In the genomic region with DNA sequence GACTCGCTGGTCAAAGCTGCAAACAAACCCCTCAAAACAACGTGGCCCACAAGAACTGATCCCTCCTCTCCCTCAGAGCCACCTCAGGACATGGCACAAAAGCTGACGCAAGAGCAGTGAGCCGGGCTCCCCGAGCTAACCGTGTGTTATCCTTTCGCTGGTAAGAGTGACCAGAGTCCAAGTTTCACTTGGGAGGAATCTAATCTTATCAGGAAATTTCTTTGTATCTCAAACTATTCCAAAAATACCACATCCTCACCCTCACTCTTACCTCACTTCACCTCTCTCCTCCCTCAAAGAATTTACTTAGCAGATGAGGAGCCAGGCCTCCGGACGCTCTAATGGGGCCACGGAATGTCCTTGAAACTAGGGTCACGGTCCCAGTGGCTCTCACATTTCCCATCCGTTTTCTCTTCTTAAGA, we compare ENCODE assay signal across 19 mouse cellular contexts. TPM values are rescaled to one million over a fixed set of nuclear protein-coding genes. Genes with fewer than 3 reads are reported as not detected.
DNase-seq lines count a peak whose midpoint lies in the region; ATAC-seq and TF ChIP-seq lines count a peak whose summit lies in the region.
"Had no signal": no experiment of that assay in that cellular context is flagged by ENCODE, and none has a peak within 500 bp of the region (broad histone marks: within the 10 kb centered on the region; RNA-seq: fewer than 3 reads in every experiment).

No protein-coding gene starts in this region.

- peaks cover 5% of the 10 kb centered on the region; the same call in 1 of the 2 replicates for H3K79me2 ChIP-seq in heart, adult 2 months (replicated peaks; ENCODE audit: control insufficient read depth, insufficient read depth, low read length)

- H3K4me1 ChIP-seq in heart, adult 2 months (ENCODE audit: control insufficient read depth, insufficient read depth, low read length) = peaks cover 33% of the 10 kb centered on the region
- peaks cover 12% of the 10 kb centered on the region for H3K4me1 ChIP-seq in lung, embryonic 14.5 days (ENCODE audit: insufficient read depth)
- peaks cover 71% of the 10 kb centered on the region for H3K4me1 ChIP-seq in heart, embryonic 15.5 days (replicated peaks)
- H3K4me1 ChIP-seq in small intestine, adult 2 months (ENCODE audit: control insufficient read depth, insufficient read depth, insufficient read length, low read length) = peaks cover 19% of the 10 kb centered on the region

- TF ChIP-seq EP300 in heart, adult 2 months (IDR thresholded peaks at IDR 0.05; ENCODE audit: insufficient read depth, low read depth, low read length) = peak; percentile 70

- peak overlapping the region; percentile 19 for H3K9ac ChIP-seq in heart, adult 2 months (ENCODE audit: low read depth, low read length)
- no peak overlapping the region for H3K9ac ChIP-seq in lung, embryonic 14.5 days
- no peak overlapping the region for H3K9ac ChIP-seq in heart, embryonic 15.5 days
- H3K9ac ChIP-seq: liver, embryonic 15.5 days; stomach, embryonic 15.5 days had no signal

- 15% methylated on average over 12 of the region's 12 CpGs for WGBS in heart, adult 2 months
- WGBS in lung, embryonic 14.5 days = 64% methylated on average over 12 of the region's 12 CpGs
- WGBS in heart, embryonic 15.5 days = 39% methylated on average over 12 of the region's 12 CpGs
- WGBS in small intestine, adult 2 months = 41% methylated on average over 12 of the region's 12 CpGs

- no peak for TF ChIP-seq CTCF in heart, adult 2 months (IDR thresholded peaks at IDR 0.05)
- TF ChIP-seq CTCF in lung, embryonic 14.5 days (IDR thresholded peaks at IDR 0.05; ENCODE audit: low read depth) = no peak
- TF ChIP-seq CTCF in small intestine, adult 2 months (IDR thresholded peaks at IDR 0.05; ENCODE audit: extremely low read depth, insufficient read length, insufficient replicate concordance, low read depth, low read length) = no peak

- peaks cover 4% of the 10 kb centered on the region; the same call in 1 of the 2 replicates for H3K36me3 ChIP-seq in heart, adult 2 months (ENCODE audit: control insufficient read depth, insufficient read depth, low read length)
- no peaks in the 10 kb centered on the region for H3K36me3 ChIP-seq in lung, embryonic 14.5 days (ENCODE audit: insufficient read depth)
- no peaks in the 10 kb centered on the region for H3K36me3 ChIP-seq in heart, embryonic 15.5 days
- 0 out of 2 replicates have a peak, but pooled peaks cover 1% of the 10 kb centered on the region for H3K36me3 ChIP-seq in small intestine, adult 2 months (ENCODE audit: control insufficient read depth, insufficient read depth, low read length)
- H3K36me3 ChIP-seq: hindbrain, embryonic 10.5 days; liver, embryonic 15.5 days; midbrain, embryonic 10.5 days; stomach, embryonic 15.5 days had no signal

- 0 out of 2 replicates have a peak overlapping the region, but pooled peaks have one; percentile 13 for H3K4me3 ChIP-seq in heart, adult 2 months
- H3K4me3 ChIP-seq in lung, embryonic 14.5 days (ENCODE audit: low read depth, low read length) = no peak overlapping the region
- H3K4me3 ChIP-seq in heart, embryonic 15.5 days = no peak overlapping the region
- no peak overlapping the region for H3K4me3 ChIP-seq in small intestine, adult 2 months (ENCODE audit: low read depth, low read length)
- H3K4me3 ChIP-seq: hindbrain, embryonic 10.5 days; liver, embryonic 15.5 days; midbrain, embryonic 10.5 days; stomach, embryonic 15.5 days had no signal

- H3K9me3 ChIP-seq in lung, embryonic 14.5 days (ENCODE audit: low read depth, low read length) = no peaks in the 10 kb centered on the region
- no peaks in the 10 kb centered on the region for H3K9me3 ChIP-seq in heart, embryonic 15.5 days (replicated peaks)
- H3K9me3 ChIP-seq: hindbrain, embryonic 10.5 days; liver, embryonic 15.5 days; midbrain, embryonic 10.5 days; stomach, embryonic 15.5 days had no signal

- TF ChIP-seq POLR2A in heart, adult 2 months (IDR thresholded peaks at IDR 0.05; ENCODE audit: insufficient read depth, low read depth, low read length) = peak; percentile 65
- TF ChIP-seq POLR2A in small intestine, adult 2 months (IDR thresholded peaks at IDR 0.05; ENCODE audit: low read depth, low read length) = no peak

- no peaks in the 10 kb centered on the region for H3K27me3 ChIP-seq in heart, adult 2 months (ENCODE audit: control insufficient read depth, insufficient read depth, low read length)
- H3K27me3 ChIP-seq in lung, embryonic 14.5 days (ENCODE audit: insufficient read depth, low read length) = no peaks in the 10 kb centered on the region
- H3K27me3 ChIP-seq in heart, embryonic 15.5 days = no peaks in the 10 kb centered on the region
- H3K27me3 ChIP-seq in small intestine, adult 2 months (ENCODE audit: control insufficient read depth, insufficient read depth, low read length) = no peaks in the 10 kb centered on the region
- H3K27me3 ChIP-seq: liver, embryonic 15.5 days; Patski; stomach, embryonic 15.5 days had no signal

- peak; percentile 53 to 59 for DNase-seq in heart, adult 2 months
- DNase-seq in heart, postnatal 10 days = no peak
- no peak for DNase-seq in lung, embryonic 14.5 days
- DNase-seq in lung, postnatal 10 days = no peak
- no peak for DNase-seq in left cerebral cortex, postnatal 25 days (ENCODE audit: low spot score in 2 of 2)
- no peak for DNase-seq in cerebellum, adult 9-10 months
- DNase-seq: cerebellum, postnatal 25 days; kidney, postnatal 10 days; layer of hippocampus, adult 9-11 months; thymus, postnatal 14 days had no signal

- H3K4me2 ChIP-seq in lung, embryonic 14.5 days = no peak overlapping the region
- H3K4me2 ChIP-seq in heart, embryonic 15.5 days = no peak overlapping the region
- H3K4me2 ChIP-seq: liver, embryonic 15.5 days; stomach, embryonic 15.5 days had no signal

- intact Hi-C loops in heart, adult 2 months (cut with DNase I) = loop anchor here (1.0 kb wide), 1 partner anchor 9 kb away; no protein-coding TSS in a partner anchor
- intact Hi-C loops in heart, postnatal 10 days (cut with DNase I) = no loop called here
- intact Hi-C loops in left cerebral cortex, postnatal 25 days (cut with DNase I) = no loop called here

- ATAC-seq in lung, embryonic 14.5 days (ENCODE audit: insufficient read depth) = no peak
- no peak for ATAC-seq in heart, embryonic 15.5 days (replicated peaks; ENCODE audit: insufficient number of reproducible peaks, insufficient read depth, low FRiP score, low read depth)
- ATAC-seq: forebrain, embryonic 16.5 days; inflammation-experienced regulatory T-cells, adult 6 months; Patski had no signal

- H3K27ac ChIP-seq in heart, adult 2 months = peak overlapping the region; percentile 79
- H3K27ac ChIP-seq in lung, embryonic 14.5 days (ENCODE audit: low read depth) = peak overlapping the region; percentile 39; the same call in 1 of the 2 replicates
- H3K27ac ChIP-seq in heart, embryonic 15.5 days = peak overlapping the region; percentile 62
- H3K27ac ChIP-seq in small intestine, adult 2 months (ENCODE audit: insufficient read depth, low read depth, low read length) = peak overlapping the region; percentile 77
- H3K27ac ChIP-seq: hindbrain, embryonic 10.5 days; liver, embryonic 15.5 days; midbrain, embryonic 10.5 days; stomach, embryonic 15.5 days had no signal

RNA-seq across cellular contexts. Expression of a gene that starts 36.8 kb away (rescaled TPM):
- 100 to 1,000 TPM; 134 to 135 TPM for total RNA-seq in heart, adult 2 months (2021)
- polyA plus RNA-seq in heart, adult 2 months (2012; rRNA removed) = 69.4 and 121 TPM in 2 replicates
- total RNA-seq in heart, postnatal 10 days (2021) = 100 to 1,000 TPM in 1 of 2 experiments, 10 to 100 TPM in 1; 98.8 to 116 TPM
- 19.8 and 21.0 TPM in 2 replicates for polyA plus RNA-seq in lung, embryonic 14.5 days (2014; fragmentation: Nextera tagmentation; extraction: Ambion mirVana)
- 20.9 and 22.2 TPM in 2 replicates for polyA plus RNA-seq in heart, embryonic 15.5 days (2015; fragmentation: Nextera tagmentation; extraction: Ambion mirVana)
- 16.5 and 25.8 TPM in 2 replicates for polyA plus RNA-seq in small intestine, adult 2 months (2012; rRNA removed)
- total RNA-seq in left cerebral cortex, postnatal 25 days (2021) = 10 to 100 TPM; 30.4 to 37.3 TPM

Comparison
In these comparisons a context has a peak if more than half of its experiments do, and no peak if none do; other contexts are left out.
1. DNase-seq: peak in heart, adult 2 months (2 of 2); none in heart, postnatal 10 days (0 of 2), lung, embryonic 14.5 days (single experiment), lung, postnatal 10 days (single experiment), left cerebral cortex, postnatal 25 days (0 of 2) and cerebellum, adult 9-10 months (single experiment).
2. Peak in every context shown above with its lines, with median percentiles within 50 percentile points of each other: H3K27ac ChIP-seq.